Mouse (Mus musculus): ENCODE measurements at regions not wholly inside any gene's neighbourhood (a gene's known extent, or its start where the extent isn't known, plus 50 kb on each side); places are given as distances from the start of the nearest gene placed in this dataset.

DNA sequence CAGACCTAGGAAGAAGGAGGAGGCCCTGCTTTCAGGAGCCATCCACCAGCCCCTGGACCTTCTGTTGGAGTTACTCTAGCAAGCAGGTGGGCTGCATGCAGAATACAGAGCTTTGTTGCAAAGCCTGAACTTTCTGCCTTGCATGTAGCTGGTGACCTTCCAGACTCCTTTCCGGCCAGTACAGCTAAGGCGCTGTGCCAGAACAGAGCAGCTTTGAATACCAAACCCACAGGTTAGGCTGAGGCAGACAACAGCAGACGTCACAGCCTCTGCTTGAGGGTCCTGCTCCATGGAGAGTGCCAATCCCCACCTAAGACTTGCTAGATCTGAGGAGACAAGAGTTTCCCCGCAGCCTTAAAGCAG lies 123.9 kb upstream of the Dio3 start:
- ATAC-seq (replicated peaks; ENCODE audit: poor library complexity, severe bottlenecking), result no peak

DNA sequence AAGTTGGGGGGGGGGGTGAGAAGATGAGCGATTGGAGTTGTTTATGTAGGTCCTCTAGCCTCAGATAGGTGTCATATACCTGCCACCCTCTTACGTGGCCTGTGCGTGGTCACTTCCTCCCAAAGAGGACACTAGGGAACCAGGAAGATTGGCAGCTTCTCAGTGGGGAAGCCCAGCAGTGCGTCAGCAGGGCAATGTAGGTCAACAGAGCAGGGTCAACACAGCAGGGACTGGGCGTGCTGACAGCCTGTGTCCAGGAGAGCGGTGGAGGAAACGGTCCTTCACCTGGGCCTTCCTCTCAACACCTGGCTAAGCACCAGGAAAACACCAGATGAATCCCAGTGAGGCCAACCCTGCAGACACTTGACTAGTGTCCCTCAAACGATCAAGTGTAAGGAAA lies 122.4 kb upstream of the Dio3 start:
- no peak for ATAC-seq (replicated peaks; ENCODE audit: poor library complexity, severe bottlenecking)

DNA sequence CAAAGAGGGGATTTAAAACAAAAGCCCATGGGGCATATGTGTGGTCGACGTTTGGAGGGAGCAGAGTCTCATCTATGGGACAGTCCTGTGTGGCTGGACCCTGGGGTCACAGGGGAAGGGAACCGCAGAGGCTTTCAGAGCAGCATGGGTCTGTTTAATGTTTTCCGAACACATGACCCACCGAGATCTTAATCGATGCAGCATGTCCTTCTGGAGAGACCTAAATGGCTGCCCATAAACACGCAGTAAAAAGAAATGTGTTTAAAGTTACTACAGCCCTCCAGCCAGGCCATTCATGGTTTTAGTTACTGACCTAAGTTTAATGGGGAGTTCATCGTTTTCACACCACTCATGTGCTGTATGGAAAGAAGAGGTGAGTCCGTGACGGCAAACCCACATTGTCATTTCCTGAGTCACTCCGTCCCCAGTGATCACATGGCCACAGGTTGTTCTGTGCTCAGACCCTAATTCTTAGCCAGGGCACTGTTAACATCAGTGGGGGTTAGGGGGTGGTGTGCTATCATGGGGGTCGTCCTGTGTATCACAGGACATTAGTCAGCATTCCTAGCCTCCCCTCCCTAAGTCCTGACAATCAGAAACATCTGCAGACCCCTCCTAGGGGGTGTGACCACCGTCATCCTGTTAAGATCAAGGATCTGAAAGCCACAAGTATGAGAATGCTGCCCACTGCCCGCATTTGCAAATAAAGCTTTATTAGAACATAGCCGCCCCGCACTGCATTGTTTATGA lies 120.7 kb upstream of the Dio3 start:
- ATAC-seq (replicated peaks; ENCODE audit: poor library complexity, severe bottlenecking), result no peak

DNA sequence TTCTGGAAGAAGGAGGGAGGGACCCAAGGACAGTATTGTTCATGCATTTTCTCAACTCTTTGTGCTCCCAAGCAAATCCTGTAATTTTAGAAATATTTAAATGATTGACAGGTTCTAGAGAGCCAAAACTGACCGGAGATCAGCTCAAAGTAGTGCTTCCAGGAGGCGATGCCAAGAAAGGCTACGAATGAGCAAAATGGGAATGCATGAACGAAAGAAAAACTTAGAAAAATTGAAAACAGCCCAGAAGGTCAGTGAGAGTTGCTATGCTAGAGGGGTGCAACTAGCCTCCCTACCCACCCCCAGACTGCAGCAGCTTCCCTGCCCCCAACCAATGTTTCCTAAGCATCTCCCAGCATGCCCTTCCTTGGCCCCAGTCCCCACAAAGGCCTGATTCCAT lies 117.6 kb upstream of the Dio3 start:
- ATAC-seq (replicated peaks; ENCODE audit: poor library complexity, severe bottlenecking), result no peak

DNA sequence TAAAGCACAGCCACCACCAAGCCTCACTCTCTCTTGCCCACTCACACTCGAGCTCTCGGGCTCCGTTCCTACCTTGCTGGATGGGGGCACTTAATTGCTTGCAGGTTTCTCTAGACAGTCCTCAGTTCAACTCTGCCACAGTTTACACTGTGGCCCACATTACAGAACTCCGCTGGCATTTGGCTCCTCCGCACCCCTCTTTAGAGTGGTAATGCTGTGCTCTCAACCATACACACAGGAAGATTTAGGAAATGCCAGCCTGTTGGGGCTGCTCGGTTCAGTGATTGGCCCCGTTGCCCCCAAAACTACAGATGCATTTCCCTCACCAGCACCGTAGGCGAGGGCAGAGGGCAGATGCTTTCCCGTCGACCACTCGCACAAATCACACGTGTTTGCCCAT lies 113.4 kb upstream of the Dio3 start:
- ATAC-seq (replicated peaks; ENCODE audit: poor library complexity, severe bottlenecking), result no peak

DNA sequence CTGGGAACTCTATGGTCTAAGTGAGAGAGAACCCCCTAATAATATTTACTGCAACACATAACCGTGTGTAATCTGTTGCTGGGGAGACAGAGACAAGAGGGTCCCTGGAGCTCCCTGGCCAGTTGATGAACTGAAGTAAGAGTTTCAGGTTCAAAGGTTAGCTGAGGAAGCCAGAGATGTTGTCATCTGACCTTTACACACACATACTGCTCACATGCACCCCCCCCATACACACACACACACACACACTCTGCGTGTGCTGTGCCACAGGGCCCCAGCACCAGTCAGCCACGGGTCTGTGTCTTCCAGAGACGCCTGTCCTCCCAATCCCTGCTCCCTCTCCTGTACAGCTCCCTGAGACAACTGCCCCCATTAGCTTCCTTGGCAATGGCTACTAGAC lies 110.5 kb upstream of the Dio3 start:
- no peak for ATAC-seq (replicated peaks; ENCODE audit: poor library complexity, severe bottlenecking)

DNA sequence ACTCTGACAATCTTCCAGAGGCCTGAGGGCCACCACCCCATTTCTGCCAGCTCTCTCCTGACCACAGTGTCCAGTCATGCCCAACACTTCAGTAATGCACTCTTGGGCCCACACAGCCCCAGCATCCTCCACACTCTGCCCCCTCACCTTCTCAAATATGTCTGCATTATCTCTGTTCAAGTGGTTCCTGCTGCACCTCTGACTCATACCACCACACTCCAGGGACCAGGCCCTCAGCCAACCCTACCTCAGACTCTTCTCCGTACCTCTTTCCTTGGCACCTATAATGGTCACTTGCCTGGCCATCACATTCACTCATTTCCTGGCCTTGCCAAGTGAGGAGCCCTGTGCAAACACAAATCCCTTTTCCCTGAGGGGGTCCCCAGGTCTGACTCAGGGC lies 109.6 kb upstream of the Dio3 start:
- ATAC-seq (replicated peaks; ENCODE audit: poor library complexity, severe bottlenecking), result no peak

DNA sequence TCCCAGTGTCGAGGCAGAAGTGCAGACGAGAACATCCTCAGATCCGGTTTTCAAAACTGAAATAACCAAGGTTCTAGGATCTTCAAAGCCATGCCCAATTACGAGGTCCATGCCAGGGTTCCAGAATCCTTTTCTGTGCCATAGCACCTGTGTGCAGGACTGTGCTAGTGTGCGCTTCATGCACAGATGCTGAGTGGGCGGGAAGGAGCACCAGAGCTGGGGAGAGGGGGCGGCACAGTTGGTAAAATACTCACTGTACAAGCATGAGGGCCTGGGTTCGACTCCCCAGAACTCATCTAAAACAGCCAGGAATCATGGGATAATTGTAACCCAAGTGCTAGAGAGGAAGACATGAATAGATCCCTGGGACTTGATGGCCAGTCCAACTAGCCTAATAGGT lies 108.4 kb upstream of the Dio3 start:
- ATAC-seq (replicated peaks; ENCODE audit: poor library complexity, severe bottlenecking), result no peak

DNA sequence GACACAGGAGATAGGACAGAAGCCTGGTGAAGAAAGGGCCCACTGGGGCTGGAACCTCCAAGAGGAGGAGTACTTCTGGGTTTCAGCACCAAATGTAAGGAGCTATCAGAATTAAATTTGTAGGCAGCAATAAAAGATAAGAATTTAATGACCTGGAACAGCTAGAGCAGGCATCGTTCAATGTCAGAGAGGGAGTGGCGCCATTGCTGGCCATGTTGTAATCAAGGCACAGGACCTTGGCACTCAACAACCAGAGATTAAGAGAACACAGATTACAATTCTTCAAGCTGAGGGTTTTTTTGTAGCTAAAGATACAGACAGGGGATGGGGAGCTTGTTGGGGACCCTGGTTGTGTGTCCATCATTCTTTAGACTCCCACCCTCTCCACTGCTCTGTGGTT lies 101.0 kb upstream of the Dio3 start:
- ATAC-seq (replicated peaks; ENCODE audit: poor library complexity, severe bottlenecking), result no peak

DNA sequence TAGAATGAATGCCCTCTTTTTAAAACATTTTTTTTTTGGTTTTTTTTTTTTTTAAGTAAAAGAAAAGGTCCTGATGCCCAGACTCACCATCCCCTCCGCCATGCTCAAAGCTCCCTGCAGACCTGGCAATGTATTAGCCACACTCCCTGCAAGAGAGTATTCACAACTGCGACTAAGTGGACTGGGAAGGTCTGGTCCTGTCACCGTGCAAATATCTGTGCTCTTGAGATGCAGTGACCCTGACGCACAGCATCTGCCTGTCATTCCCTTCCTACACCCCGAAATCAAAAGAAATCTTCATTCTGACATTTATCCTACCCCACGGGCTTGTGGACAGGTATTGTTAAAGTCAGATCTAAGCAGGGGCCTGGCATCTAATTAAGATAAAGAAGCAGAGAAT lies 95.4 kb upstream of the Dio3 start:
- ATAC-seq (replicated peaks; ENCODE audit: poor library complexity, severe bottlenecking), result no peak

DNA sequence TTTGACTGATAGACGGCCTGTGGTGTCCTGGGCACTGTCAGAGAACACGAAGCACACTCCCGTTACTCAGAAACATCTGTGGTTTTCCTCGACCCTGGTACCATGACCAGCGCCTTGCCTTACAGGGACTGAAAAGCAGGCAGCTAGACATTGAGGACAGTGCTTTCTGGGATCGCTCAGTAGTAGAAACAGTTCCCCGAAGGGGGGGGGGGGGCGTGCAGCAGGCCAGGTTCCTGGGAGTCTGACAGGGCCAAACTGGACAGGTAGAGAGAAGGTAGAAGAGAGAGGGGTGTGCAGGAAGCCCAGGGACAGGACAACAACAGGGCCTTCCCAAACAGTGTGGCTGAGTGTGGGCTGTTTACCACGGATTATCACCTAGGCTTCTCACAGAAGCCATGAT lies 93.5 kb upstream of the Dio3 start:
- no peak for ATAC-seq (replicated peaks; ENCODE audit: poor library complexity, severe bottlenecking)

DNA sequence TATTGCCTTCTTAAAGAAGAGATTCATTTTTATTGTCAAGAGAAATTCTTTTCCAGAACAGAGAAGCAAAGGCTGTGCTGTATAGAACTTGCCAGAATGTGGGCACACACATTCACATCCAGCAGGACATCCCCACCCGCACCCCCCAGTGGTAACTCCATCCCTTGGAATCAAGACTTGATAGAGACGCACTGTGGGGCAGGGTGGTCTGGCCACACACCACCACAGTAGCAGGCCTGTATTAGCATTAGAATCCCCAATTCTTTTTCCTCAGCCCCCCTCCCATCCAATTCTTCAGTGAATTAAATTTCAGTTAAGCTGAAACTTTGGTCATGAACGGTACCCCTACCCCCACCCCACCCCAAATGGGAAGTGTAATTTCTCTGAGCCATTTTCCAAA lies 92.5 kb upstream of the Dio3 start:
- no peak for ATAC-seq (replicated peaks; ENCODE audit: poor library complexity, severe bottlenecking)

DNA sequence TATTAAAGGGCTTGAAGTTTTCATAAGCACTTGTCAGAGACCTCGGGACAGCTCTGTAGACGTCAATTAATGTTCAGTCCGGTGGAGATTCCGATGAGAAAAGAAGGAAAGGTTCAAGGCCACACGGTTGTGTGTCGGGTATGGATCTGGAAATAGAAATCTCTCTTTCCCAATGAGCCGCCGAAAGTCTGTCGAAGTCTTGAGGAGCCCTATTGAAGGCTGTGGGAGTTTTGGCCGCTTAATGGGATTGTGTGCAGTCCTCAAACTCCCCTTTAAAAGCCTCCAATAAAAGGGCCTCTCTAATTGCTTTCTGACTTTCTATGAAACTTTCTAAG lies 92.0 kb upstream of the Dio3 start:
- ATAC-seq (replicated peaks; ENCODE audit: poor library complexity, severe bottlenecking), result no peak

DNA sequence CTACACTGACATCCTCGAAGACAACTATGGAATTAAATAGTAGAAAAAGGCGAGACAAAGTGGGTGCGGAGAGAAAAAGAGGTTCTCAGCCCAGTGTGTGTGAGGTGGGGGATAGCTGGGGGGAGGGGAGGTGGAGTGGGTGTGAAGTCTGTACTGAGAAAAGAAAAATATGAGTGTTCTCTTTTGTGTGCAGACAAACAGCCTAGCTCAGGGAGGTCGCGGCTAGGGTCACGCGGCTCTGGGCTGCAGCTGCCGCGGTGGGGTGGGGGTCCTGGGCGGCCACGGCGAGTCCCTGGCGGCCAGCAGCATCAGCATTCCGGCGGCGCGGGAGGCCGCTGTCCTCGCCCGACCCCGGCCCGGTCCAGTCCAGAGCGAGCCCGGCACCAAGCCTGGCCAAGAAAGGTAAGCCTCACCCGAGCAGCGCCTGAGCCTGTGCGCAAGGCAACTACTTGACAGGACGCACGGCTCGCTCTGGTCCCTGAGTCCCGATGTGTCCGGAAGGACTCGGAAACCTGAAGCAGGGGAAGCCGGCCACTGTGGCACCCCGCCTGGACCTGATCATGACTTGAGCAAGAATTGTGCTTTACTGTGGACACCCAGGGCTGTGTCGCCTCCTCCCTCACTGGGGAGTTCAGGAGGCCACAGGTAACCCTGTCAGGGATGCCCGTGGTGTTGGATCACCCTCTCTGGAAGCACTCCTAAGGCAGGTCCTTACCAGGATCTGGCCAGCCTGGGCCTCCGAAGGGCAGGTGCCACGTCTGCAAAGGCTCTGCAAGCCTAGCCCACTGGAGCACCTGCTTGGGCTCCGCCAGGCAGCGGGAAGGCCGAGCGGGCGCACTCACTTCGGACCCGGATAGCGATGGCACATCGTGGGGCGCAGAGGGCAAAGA lies 91.4 kb upstream of the Dio3 start:
- ATAC-seq (replicated peaks; ENCODE audit: poor library complexity, severe bottlenecking), result 0 out of 2 replicates have a peak, but pooled peaks have one; percentile 9

DNA sequence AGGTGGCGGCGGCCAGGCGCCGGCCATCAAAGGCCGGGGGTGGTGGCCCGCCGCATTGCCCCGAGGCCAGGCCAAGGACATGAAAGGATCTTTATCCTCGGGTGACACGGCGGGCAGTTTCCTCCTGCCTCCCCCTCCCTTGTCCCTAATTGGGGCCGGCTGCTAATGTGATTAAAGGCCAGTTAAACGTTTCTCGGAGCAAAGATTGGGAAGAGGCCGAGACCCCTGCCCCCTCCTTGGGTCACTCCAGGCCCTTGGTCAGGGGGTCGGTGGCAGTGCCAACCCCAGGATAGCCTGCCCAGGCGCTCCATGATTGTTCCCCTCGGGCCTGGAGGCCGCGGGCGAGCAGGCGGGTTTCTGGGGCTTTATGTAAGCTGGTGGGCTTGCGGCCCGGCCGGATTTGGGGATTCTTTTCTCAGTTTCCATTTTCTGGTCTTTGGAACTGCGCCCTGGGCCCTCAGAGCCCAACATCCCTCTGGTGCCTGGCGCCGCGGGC lies 90.7 kb upstream of the Dio3 start:
- ATAC-seq (replicated peaks; ENCODE audit: poor library complexity, severe bottlenecking), result no peak

DNA sequence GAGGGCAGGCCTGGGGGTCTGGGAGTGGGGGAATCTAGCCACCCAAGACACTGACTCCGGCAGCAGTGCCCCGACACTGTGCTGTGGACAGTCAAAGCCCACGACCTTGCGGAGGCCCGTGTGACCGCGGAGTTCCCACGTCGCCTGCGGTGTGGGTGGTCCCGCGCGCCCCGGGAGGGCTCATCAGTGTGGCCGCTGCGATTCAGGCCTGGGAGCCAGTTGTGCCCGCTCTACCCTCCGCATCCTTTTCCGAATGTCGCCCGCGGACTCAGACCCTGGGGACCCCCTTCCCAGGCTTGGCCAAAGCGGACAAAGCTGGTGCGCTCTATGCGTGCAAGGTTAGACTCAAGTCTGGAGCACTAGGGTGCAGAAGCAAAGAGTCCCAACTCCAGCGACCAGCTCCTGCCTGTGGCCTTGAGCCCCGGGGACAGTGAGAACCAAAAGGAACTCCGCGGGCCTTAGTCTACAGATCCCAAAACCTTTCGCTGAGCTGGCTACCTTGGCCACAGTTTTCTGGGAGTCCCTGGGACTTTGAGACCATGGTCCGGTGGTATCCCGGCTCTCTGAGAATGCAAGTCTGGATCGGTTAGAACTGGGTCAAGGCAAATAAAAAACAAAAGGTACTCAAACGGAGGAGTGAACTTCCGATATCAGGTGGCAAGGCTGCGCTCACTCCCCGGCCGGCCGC lies 90.1 kb upstream of the Dio3 start:
- no peak for ATAC-seq (replicated peaks; ENCODE audit: poor library complexity, severe bottlenecking)

DNA sequence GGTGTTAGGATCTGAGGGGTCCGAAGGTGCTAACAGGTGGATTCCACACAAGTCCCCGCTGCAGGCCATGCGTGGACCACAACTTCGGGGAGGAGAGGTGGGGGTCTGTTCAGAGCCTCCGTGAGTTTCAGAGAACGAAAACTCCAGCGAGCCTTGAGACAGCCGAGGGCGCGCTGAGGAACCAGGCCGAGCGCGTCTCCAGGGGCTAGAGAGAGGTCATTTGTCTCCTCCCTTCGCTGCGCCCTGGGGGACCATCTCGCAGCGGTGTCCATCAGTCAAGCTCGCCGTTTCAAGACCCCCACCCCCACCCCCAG lies 89.6 kb upstream of the Dio3 start:
- ATAC-seq (replicated peaks; ENCODE audit: poor library complexity, severe bottlenecking), result no peak

DNA sequence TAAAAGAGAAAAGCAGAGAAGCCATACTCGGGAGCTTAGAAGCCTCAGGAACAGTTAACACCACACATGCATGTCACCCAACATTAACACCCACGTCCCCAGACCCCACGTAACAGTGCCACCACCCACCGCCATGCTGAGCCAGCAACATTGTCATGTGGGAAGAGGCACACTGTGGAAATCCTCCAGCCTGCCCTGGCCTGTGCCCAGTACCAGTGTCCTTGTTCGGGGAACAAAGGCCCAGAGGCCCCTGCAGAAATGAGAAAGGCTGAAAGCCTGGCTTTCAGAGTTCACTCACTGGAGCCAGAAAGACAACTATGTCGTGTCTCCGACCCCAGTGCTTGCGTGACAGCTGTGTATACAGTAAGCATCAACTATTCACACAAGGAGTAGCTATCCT lies 86.7 kb upstream of the Dio3 start:
- no peak for ATAC-seq (replicated peaks; ENCODE audit: poor library complexity, severe bottlenecking)

DNA sequence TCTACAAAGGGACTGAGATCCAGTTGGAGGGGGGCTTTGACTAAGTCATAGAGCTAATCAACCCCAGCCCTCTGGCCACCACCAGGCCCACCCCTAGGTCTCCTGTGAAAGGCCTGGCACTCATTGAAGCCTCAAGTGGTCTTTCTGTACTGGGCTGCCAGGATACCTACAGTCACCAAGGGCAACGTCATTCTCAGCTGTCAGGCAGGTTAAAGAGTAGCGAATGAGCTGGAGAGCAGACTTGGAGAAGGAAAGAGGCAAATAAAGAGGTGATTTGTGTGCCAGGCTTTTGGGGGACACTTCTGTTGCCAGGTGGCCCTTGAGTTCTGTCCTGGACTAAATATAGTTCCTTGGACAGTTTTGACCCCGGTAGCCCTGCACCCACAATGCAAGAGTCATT lies 81.5 kb upstream of the Dio3 start:
- ATAC-seq (replicated peaks; ENCODE audit: poor library complexity, severe bottlenecking), result no peak

DNA sequence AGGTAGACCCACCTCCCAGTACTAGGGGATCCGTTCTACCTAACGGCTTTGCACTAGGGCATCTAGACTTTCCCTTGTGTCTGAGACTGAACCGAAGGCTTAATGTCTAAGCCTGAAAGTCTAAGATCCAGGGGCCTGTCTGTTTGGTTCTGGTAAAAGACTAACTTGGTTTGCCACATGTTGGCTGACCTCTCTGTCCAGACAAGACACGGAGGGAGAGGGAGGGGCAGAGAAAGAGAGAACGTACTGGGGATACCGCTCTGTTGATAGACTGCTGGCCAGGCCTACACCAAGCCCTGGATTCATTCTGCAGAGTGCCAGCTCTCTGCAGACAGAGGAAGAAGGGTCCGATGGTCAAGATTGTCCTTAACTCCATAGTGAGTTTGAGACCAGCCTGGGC lies 78.4 kb upstream of the Dio3 start:
- ATAC-seq (replicated peaks; ENCODE audit: poor library complexity, severe bottlenecking), result no peak

DNA sequence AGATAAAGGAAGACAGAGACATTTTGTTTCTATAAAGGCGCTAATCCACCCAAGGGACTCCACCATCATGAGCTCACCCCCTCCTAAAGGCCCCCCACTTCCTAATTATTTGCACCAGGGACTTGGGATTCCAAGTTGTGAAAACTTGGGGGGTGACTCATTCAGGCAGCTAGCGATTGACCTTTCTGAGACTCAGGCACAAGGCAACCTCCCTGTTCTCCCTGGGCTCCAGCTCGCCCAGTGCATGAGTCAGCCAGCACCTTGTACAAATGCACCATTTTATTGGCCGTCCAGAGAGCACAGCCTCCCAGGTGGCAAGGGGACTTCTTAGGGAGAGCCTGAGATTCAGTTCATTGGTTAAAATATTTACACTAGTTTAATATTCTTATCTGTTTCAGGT lies 78.0 kb upstream of the Dio3 start:
- no peak for ATAC-seq (replicated peaks; ENCODE audit: poor library complexity, severe bottlenecking)

All from granulocyte monocyte progenitor cell, adult 5-6 weeks (primary cell).